Mouse (Mus musculus) neural tube, embryonic 15.5 days (tissue): Measurements from ENCODE around the gene Tacr2. TPM values are rescaled to one million over a fixed set of nuclear protein-coding genes. Genes with fewer than 3 reads are reported as not detected.

Experiments used
- ATAC-seq: fragments of 200-750 bp; cut with Nextera tagmentation; 2 replicates; pipeline ENCODE4 v1.8.0; 2017; ENCODE audit warnings: mild to moderate bottlenecking, moderate TSS enrichment, moderate library complexity; ENCODE audit not compliant: low FRiP score
- H3K27ac ChIP-seq: fragments of 300-500 bp; sonication (generic); replicated peaks from 2 replicates; pipeline ENCODE4 v1.5.1; 2015; ENCODE audit warnings: mild to moderate bottlenecking, inconsistent platforms
- H3K27me3 ChIP-seq: fragments of 300-500 bp; sonication (generic); replicated peaks from 2 replicates; pipeline ENCODE4 v1.6.1; 2015; ENCODE audit warnings: inconsistent platforms
- H3K36me3 ChIP-seq: fragments of 300-500 bp; sonication (generic); 2 replicates; pipeline ENCODE4 v1.6.1; 2015; ENCODE audit warnings: inconsistent platforms
- H3K4me1 ChIP-seq: fragments of 300-500 bp; sonication (generic); 2 replicates; pipeline ENCODE4 v1.6.1; 2015; ENCODE audit warnings: inconsistent platforms
- H3K4me2 ChIP-seq: fragments of 300-500 bp; sonication (generic); 2 replicates; pipeline ENCODE4 v1.6.1; 2015; ENCODE audit warnings: inconsistent platforms, mild to moderate bottlenecking, moderate library complexity
- H3K4me3 ChIP-seq: fragments of 300-500 bp; sonication (generic); replicated peaks from 2 replicates; pipeline ENCODE4 v1.5.1; 2015; ENCODE audit warnings: mild to moderate bottlenecking, inconsistent platforms
- H3K9ac ChIP-seq: fragments of 300-500 bp; sonication (generic); replicated peaks from 2 replicates; pipeline ENCODE4 v1.6.1; 2015; ENCODE audit warnings: mild to moderate bottlenecking, inconsistent platforms
- H3K9me3 ChIP-seq: fragments of 300-500 bp; sonication (generic); replicated peaks from 2 replicates; pipeline ENCODE4 v1.6.1; 2016; ENCODE audit warnings: inconsistent platforms
- WGBS: fragments of 180-500 bp; shearing (Covaris S2); methylation state at CpG from one replicate; pipeline ENCODE4 v1.1.7; 2015; ENCODE audit warnings: mixed read lengths; 5-methylcytosine and 5-hydroxymethylcytosine counted together
- polyA plus RNA-seq: library from polyadenylated mRNA; unstranded; fragments of >200 nt; fragmentation: Nextera tagmentation; extraction: Ambion mirVana; gene quantifications from 2 replicates; pipeline ENCODE4 v1.2.1, GENCODE M21; 2015

Gene Tacr2
- polyA plus RNA-seq, 1 experiment from 2014 or later, result 0.13 TPM

- Histone ChIP-seq H3K9me3 (no peaks in the 10 kb centered on the region), H3K36me3 (peaks cover 30% of the 10 kb centered on the region), H3K4me3 (no peak overlapping the region), H3K4me1 (peaks cover 1% of the 10 kb centered on the region), H3K27me3 (no peaks in the 10 kb centered on the region), H3K4me2 (no peak overlapping the region), H3K9ac (no peak overlapping the region), H3K27ac (no peak overlapping the region)
- ATAC-seq, result no peak
- 65% methylated on average over 3 of the region's 3 CpGs for WGBS
Measured at GRCm38 (mm10) chr10:62306483-62306882, 54.2 kb downstream of the Tacr2 start.

- H3K4me2 ChIP-seq, result no peak overlapping the region
- no peaks in the 10 kb centered on the region for H3K9me3 ChIP-seq
- no peak overlapping the region for H3K27ac ChIP-seq
- H3K9ac ChIP-seq, result no peak overlapping the region
- H3K4me3 ChIP-seq, result no peak overlapping the region
- peaks cover 18% of the 10 kb centered on the region for H3K36me3 ChIP-seq
- H3K4me1 ChIP-seq, result peaks cover 6% of the 10 kb centered on the region
- H3K27me3 ChIP-seq, result no peaks in the 10 kb centered on the region
- 91% methylated on average over 11 of the region's 11 CpGs for WGBS
- no peak for ATAC-seq
Measured at GRCm38 (mm10) chr10:62308896-62309491, 56.8 kb downstream of the Tacr2 start.

DNA sequence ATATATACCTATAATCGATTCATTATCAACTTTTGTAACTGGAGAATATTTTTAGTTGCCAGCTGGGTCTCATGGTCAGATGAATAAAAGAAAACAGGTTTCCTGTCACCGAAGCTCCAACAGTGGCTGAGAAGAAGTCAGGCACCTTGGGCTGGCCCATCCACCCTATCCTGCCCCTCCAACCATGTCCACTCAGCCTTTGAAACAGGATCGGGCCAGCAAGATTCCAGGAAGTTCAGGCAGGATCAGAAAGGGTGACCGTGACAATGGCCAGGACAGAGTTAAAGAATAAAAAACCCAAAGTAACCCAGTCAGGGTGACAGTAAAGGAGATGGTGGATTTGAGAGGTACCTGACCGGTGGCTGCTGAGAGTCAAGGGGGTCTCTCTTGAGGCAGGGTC is 57.4 kb downstream of the Tacr2 start:
- no peak overlapping the region for H3K27ac ChIP-seq
- 93% methylated on average over 5 of the region's 5 CpGs for WGBS
- H3K4me1 ChIP-seq, result peaks cover 6% of the 10 kb centered on the region
- H3K36me3 ChIP-seq, result peaks cover 12% of the 10 kb centered on the region
- no peak overlapping the region for H3K9ac ChIP-seq
- H3K9me3 ChIP-seq, result no peaks in the 10 kb centered on the region
- ATAC-seq, result no peak
- no peaks in the 10 kb centered on the region for H3K27me3 ChIP-seq
- H3K4me3 ChIP-seq, result no peak overlapping the region
- no peak overlapping the region for H3K4me2 ChIP-seq

- H3K4me1 ChIP-seq, result peaks cover 6% of the 10 kb centered on the region
- H3K4me2 ChIP-seq, result no peak overlapping the region
- ATAC-seq, result no peak
- H3K9ac ChIP-seq, result no peak overlapping the region
- 88% methylated on average over 10 of the region's 10 CpGs for WGBS
- H3K36me3 ChIP-seq, result peaks cover 12% of the 10 kb centered on the region; the same call in 1 of the 2 replicates
- H3K27ac ChIP-seq, result no peak overlapping the region
- no peaks in the 10 kb centered on the region for H3K27me3 ChIP-seq
- H3K9me3 ChIP-seq, result no peaks in the 10 kb centered on the region
- no peak overlapping the region for H3K4me3 ChIP-seq
Measured at GRCm38 (mm10) chr10:62310259-62311039, 58.2 kb downstream of the Tacr2 start.

GRCm38 (mm10) chr10:62311464-62311863 is 59.2 kb downstream of the Tacr2 start:
- no peak overlapping the region for H3K4me3 ChIP-seq
- no peak for ATAC-seq

GRCm38 (mm10) chr10:62313140-62313539 is 60.9 kb downstream of the Tacr2 start:
- WGBS, result 79% methylated on average over 9 of the region's 10 CpGs
- ATAC-seq, result no peak
- no peak overlapping the region for H3K4me2 ChIP-seq
- H3K4me1 ChIP-seq, result peaks cover 6% of the 10 kb centered on the region
- no peak overlapping the region for H3K27ac ChIP-seq
- no peaks in the 10 kb centered on the region for H3K27me3 ChIP-seq
- no peak overlapping the region for H3K9ac ChIP-seq
- H3K36me3 ChIP-seq, result 0 out of 2 replicates have a peak, but pooled peaks cover 9% of the 10 kb centered on the region
- no peaks in the 10 kb centered on the region for H3K9me3 ChIP-seq
- no peak overlapping the region for H3K4me3 ChIP-seq

More at GRCm38 (mm10) chr10:62311464-62311863, 59.2 kb downstream of the Tacr2 start:
- H3K9me3 ChIP-seq, result no peaks in the 10 kb centered on the region
- no peaks in the 10 kb centered on the region for H3K27me3 ChIP-seq
- no peak overlapping the region for H3K9ac ChIP-seq
- no peak overlapping the region for H3K4me2 ChIP-seq
- 32% methylated on average over 6 of the region's 6 CpGs for WGBS
- H3K27ac ChIP-seq, result no peak overlapping the region
- peaks cover 6% of the 10 kb centered on the region for H3K4me1 ChIP-seq
- peaks cover 12% of the 10 kb centered on the region; the same call in 1 of the 2 replicates for H3K36me3 ChIP-seq

DNA sequence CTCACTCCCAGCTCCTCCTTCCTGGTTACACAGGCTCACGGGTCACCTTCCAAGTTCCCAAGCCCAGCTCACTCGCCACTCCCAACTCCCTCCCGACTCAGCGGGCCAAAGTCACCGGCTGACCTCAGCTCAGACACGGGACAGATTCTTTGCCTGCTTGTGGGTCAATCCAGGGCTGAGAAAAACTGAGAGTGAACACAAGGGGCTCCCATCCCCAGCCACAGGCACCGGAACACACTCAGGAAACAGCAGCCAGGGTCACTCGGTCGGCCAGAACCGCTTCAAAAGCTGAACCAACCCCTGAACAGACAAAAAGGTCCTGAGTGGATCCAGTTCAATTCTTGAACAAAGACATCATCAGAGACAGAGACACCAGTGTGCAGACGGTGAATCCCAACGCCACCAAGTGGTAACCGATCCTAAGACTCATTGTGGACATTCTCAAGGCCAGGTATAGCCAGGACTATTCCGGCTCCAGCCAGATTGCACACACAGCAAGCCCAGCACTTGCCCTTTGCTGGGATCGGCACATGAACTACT is 61.7 kb downstream of the Tacr2 start:
- H3K4me1 ChIP-seq, result peaks cover 6% of the 10 kb centered on the region
- H3K27me3 ChIP-seq, result no peaks in the 10 kb centered on the region
- 0 out of 2 replicates have a peak, but pooled peaks cover 2% of the 10 kb centered on the region for H3K36me3 ChIP-seq
- no peak for ATAC-seq
- H3K4me3 ChIP-seq, result no peak overlapping the region
- no peak overlapping the region for H3K27ac ChIP-seq
- 68% methylated on average over 15 of the region's 15 CpGs for WGBS
- H3K4me2 ChIP-seq, result no peak overlapping the region
- H3K9me3 ChIP-seq, result no peaks in the 10 kb centered on the region
- H3K9ac ChIP-seq, result no peak overlapping the region

Other genes with a start within 250 kb of the Tacr2 start
- 0.35 and 0.68 TPM in 2 replicates for gene Neurog3, start 119.3 kb upstream of the Tacr2 start, polyA plus RNA-seq
- 114 and 139 TPM in 2 replicates for gene Fam241b, start 108.5 kb upstream of the Tacr2 start, polyA plus RNA-seq
- 16.6 and 22.8 TPM in 2 replicates for gene Tspan15, start 21.2 kb upstream of the Tacr2 start, polyA plus RNA-seq
- 134 and 146 TPM in 2 replicates for gene Hk1, start 127.5 kb downstream of the Tacr2 start, polyA plus RNA-seq
- 0.60 and 1.3 TPM in 2 replicates for gene Hkdc1, start 170.1 kb downstream of the Tacr2 start, polyA plus RNA-seq
- gene 4930507D05Rik, start 197.1 kb downstream of the Tacr2 start, polyA plus RNA-seq, result 1.3 and 1.7 TPM in 2 replicates
- 19.9 and 20.9 TPM in 2 replicates for gene Supv3l1, start 197.3 kb downstream of the Tacr2 start, polyA plus RNA-seq
- 56.4 and 62.4 TPM in 2 replicates for gene Vps26a, start 234.4 kb downstream of the Tacr2 start, polyA plus RNA-seq